Mouse (Mus musculus): ENCODE data around the gene Klhl18. TPM values are rescaled to one million over a fixed set of nuclear protein-coding genes. Genes with fewer than 3 reads are reported as not detected.

Klhl18 gene
- polyA plus RNA-seq, 1 experiment from 2014 or later = 32.2 TPM

GRCm38 (mm10) chr9:110440049-110440448 is 36.4 kb downstream of the Klhl18 start:
- 60% methylated on average over 4 of the region's 5 CpGs for WGBS
- H3K4me2 ChIP-seq (ENCODE audit: low read length) = no peak overlapping the region
- H3K27ac ChIP-seq (ENCODE audit: low read length) = no peak overlapping the region
- no peak overlapping the region for H3K4me3 ChIP-seq (ENCODE audit: low read depth, low read length)
- no peaks in the 10 kb centered on the region for H3K27me3 ChIP-seq (ENCODE audit: control insufficient read depth, insufficient read depth, low read depth, low read length)
- H3K36me3 ChIP-seq (ENCODE audit: control insufficient read depth, insufficient read depth, low read length) = peaks cover 23% of the 10 kb centered on the region
- H3K9me3 ChIP-seq (replicated peaks; ENCODE audit: control insufficient read depth, low read length, poor library complexity, severe bottlenecking) = no peaks in the 10 kb centered on the region
- no peaks in the 10 kb centered on the region for H3K4me1 ChIP-seq (ENCODE audit: control insufficient read depth, insufficient read depth, low read length)
- ATAC-seq = no peak
- H3K9ac ChIP-seq (ENCODE audit: low read depth, low read length) = no peak overlapping the region

- Histone ChIP-seq H3K27me3 (ENCODE audit: control insufficient read depth, insufficient read depth, low read depth, low read length) (no peaks in the 10 kb centered on the region), H3K27ac (ENCODE audit: low read length) (no peak overlapping the region), H3K4me3 (ENCODE audit: low read depth, low read length) (no peak overlapping the region), H3K9ac (ENCODE audit: low read depth, low read length) (no peak overlapping the region), H3K36me3 (ENCODE audit: control insufficient read depth, insufficient read depth, low read length) (peaks cover 29% of the 10 kb centered on the region), H3K4me2 (ENCODE audit: low read length) (no peak overlapping the region), H3K9me3 (replicated peaks; ENCODE audit: control insufficient read depth, low read length, poor library complexity, severe bottlenecking) (no peaks in the 10 kb centered on the region), H3K4me1 (ENCODE audit: control insufficient read depth, insufficient read depth, low read length) (no peaks in the 10 kb centered on the region)
- no peak for ATAC-seq
- 95% methylated on average over 11 of the region's 11 CpGs for WGBS
Measured at GRCm38 (mm10) chr9:110436041-110436440, 40.5 kb downstream of the Klhl18 start.

- Histone ChIP-seq H3K4me3 (ENCODE audit: low read depth, low read length) (no peak overlapping the region), H3K27ac (ENCODE audit: low read length) (no peak overlapping the region), H3K27me3 (ENCODE audit: control insufficient read depth, insufficient read depth, low read depth, low read length) (no peaks in the 10 kb centered on the region), H3K9me3 (replicated peaks; ENCODE audit: control insufficient read depth, low read length, poor library complexity, severe bottlenecking) (no peaks in the 10 kb centered on the region), H3K36me3 (ENCODE audit: control insufficient read depth, insufficient read depth, low read length) (peaks cover 37% of the 10 kb centered on the region), H3K4me1 (ENCODE audit: control insufficient read depth, insufficient read depth, low read length) (no peaks in the 10 kb centered on the region), H3K4me2 (ENCODE audit: low read length) (no peak overlapping the region), H3K9ac (ENCODE audit: low read depth, low read length) (no peak overlapping the region)
- 96% methylated on average over 2 of the region's 2 CpGs for WGBS
- no peak for ATAC-seq
Measured at GRCm38 (mm10) chr9:110433045-110433444, 43.4 kb downstream of the Klhl18 start.

- H3K36me3 ChIP-seq (ENCODE audit: control insufficient read depth, insufficient read depth, low read length) = peaks cover 30% of the 10 kb centered on the region
Measured at GRCm38 (mm10) chr9:110431241-110431640, 45.3 kb downstream of the Klhl18 start.

GRCm38 (mm10) chr9:110419511-110420112 is 56.9 kb downstream of the Klhl18 start, which contains the start of gene Ngp:
Gene Ngp (plus strand): TSS chr9:110419747.
- WGBS = 92% methylated on average over 12 of the region's 12 CpGs
- Histone ChIP-seq H3K4me2 (ENCODE audit: low read length) (no peak within 1 kb of the TSS), H3K36me3 (ENCODE audit: control insufficient read depth, insufficient read depth, low read length) (no peaks in the 10 kb centered on the region), H3K9me3 (replicated peaks; ENCODE audit: control insufficient read depth, low read length, poor library complexity, severe bottlenecking) (no peaks in the 10 kb centered on the region), H3K27me3 (ENCODE audit: control insufficient read depth, insufficient read depth, low read depth, low read length) (no peaks in the 10 kb centered on the region), H3K4me3 (ENCODE audit: low read depth, low read length) (no peak within 1 kb of the TSS), H3K4me1 (ENCODE audit: control insufficient read depth, insufficient read depth, low read length) (no peaks in the 10 kb centered on the region), H3K9ac (ENCODE audit: low read depth, low read length) (no peak within 1 kb of the TSS), H3K27ac (ENCODE audit: low read length) (no peak within 1 kb of the TSS)
- ATAC-seq = no peak

More at GRCm38 (mm10) chr9:110431241-110431640, 45.3 kb downstream of the Klhl18 start:
- Histone ChIP-seq H3K9ac (ENCODE audit: low read depth, low read length) (no peak overlapping the region), H3K9me3 (replicated peaks; ENCODE audit: control insufficient read depth, low read length, poor library complexity, severe bottlenecking) (no peaks in the 10 kb centered on the region), H3K4me2 (ENCODE audit: low read length) (no peak overlapping the region), H3K27ac (ENCODE audit: low read length) (no peak overlapping the region), H3K4me1 (ENCODE audit: control insufficient read depth, insufficient read depth, low read length) (no peaks in the 10 kb centered on the region), H3K4me3 (ENCODE audit: low read depth, low read length) (no peak overlapping the region), H3K27me3 (ENCODE audit: control insufficient read depth, insufficient read depth, low read depth, low read length) (no peaks in the 10 kb centered on the region)
- ATAC-seq = no peak
- 76% methylated on average over 8 of the region's 8 CpGs for WGBS

GRCm38 (mm10) chr9:110413785-110414184 is 62.7 kb downstream of the Klhl18 start:
- ATAC-seq = no peak

DNA sequence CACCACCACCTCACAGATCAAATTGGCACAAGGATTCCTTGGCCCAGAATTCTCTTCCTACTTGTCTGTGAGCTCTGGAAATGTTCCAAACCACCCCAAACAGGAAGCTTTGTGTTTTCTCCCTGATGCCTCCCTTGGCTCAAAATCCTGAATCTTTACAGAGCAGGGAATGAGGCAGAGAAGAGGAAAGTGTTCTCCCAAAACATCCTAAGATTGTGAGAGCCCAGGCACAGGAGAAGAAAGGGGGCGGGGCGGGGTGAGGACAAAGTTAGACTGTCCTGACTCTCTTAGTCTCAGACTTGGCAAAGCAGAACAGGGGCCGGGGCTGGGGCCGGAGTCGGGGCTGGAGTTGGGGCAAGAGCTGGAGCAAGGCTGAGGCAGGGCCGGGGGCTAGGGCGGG is 63.6 kb downstream of the Klhl18 start:
- no peak overlapping the region for H3K27ac ChIP-seq (ENCODE audit: low read length)
- no peaks in the 10 kb centered on the region for H3K36me3 ChIP-seq (ENCODE audit: control insufficient read depth, insufficient read depth, low read length)
- H3K9me3 ChIP-seq (replicated peaks; ENCODE audit: control insufficient read depth, low read length, poor library complexity, severe bottlenecking) = no peaks in the 10 kb centered on the region
- peaks cover 5% of the 10 kb centered on the region for H3K4me1 ChIP-seq (ENCODE audit: control insufficient read depth, insufficient read depth, low read length)
- no peak overlapping the region for H3K9ac ChIP-seq (ENCODE audit: low read depth, low read length)
- no peak overlapping the region for H3K4me2 ChIP-seq (ENCODE audit: low read length)
- no peak overlapping the region for H3K4me3 ChIP-seq (ENCODE audit: low read depth, low read length)
- ATAC-seq = no peak
- no peaks in the 10 kb centered on the region for H3K27me3 ChIP-seq (ENCODE audit: control insufficient read depth, insufficient read depth, low read depth, low read length)
- WGBS = 84% methylated on average over 7 of the region's 7 CpGs

More at GRCm38 (mm10) chr9:110413785-110414184, 62.7 kb downstream of the Klhl18 start:
- H3K27ac ChIP-seq (ENCODE audit: low read length) = no peak overlapping the region
- no peaks in the 10 kb centered on the region for H3K27me3 ChIP-seq (ENCODE audit: control insufficient read depth, insufficient read depth, low read depth, low read length)
- no peak overlapping the region for H3K9ac ChIP-seq (ENCODE audit: low read depth, low read length)
- H3K9me3 ChIP-seq (replicated peaks; ENCODE audit: control insufficient read depth, low read length, poor library complexity, severe bottlenecking) = no peaks in the 10 kb centered on the region
- 47% methylated on average over 9 of the region's 9 CpGs for WGBS
- H3K36me3 ChIP-seq (ENCODE audit: control insufficient read depth, insufficient read depth, low read length) = no peaks in the 10 kb centered on the region
- no peak overlapping the region for H3K4me3 ChIP-seq (ENCODE audit: low read depth, low read length)
- H3K4me2 ChIP-seq (ENCODE audit: low read length) = no peak overlapping the region
- H3K4me1 ChIP-seq (ENCODE audit: control insufficient read depth, insufficient read depth, low read length) = peaks cover 3% of the 10 kb centered on the region

DNA sequence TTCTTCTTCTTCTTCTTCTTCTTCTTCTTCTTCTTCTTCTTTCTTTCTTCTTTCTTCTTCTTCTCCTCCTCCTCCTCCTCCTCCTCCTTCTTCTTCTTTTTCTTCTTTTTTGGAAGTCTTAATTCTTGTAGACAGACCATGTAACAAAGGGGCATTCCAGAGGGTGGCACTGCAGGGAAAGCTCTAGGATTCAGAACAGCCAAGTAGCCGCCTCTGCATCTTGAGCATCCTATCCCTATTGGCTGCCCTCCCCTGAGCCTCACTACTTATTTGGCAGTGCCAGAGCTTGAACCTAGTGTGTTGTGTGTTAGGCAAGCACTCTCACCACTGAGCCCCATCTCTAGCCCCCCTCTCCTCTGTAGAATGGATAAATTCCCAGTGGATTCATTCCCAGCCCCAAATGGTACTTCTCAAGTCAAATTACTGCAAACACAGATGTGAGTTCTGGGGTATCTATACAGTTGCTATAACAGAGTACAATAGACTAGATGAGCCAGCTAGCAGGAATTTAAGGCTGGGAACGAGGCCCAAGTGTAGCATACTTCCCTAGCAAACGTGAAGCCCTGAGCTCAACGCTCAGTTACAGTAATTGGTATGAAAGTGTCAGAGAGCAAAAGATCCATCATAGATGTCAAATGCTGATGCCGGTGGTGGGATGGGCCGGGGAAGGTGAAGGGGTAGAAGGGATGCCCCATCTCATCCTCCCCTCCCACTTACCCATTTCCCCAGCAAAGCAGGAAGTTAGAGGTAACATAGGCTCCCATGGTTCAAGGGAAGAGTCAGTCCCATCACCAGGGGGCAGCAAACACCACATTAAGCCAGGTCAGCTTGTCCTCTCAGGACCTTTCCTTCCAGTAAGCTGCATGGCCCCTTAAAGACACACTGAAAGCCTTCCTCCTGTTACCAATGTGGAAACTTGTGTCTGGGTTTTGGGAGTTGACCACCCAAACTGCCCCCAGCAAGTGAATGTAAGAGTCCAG is 65.3 kb downstream of the Klhl18 start:
- WGBS = 49% methylated on average over 6 of the region's 6 CpGs
- H3K9ac ChIP-seq (ENCODE audit: low read depth, low read length) = no peak overlapping the region
- ATAC-seq = no peak
- H3K4me3 ChIP-seq (ENCODE audit: low read depth, low read length) = no peak overlapping the region
- no peaks in the 10 kb centered on the region for H3K27me3 ChIP-seq (ENCODE audit: control insufficient read depth, insufficient read depth, low read depth, low read length)
- no peak overlapping the region for H3K27ac ChIP-seq (ENCODE audit: low read length)
- peaks cover 13% of the 10 kb centered on the region for H3K4me1 ChIP-seq (ENCODE audit: control insufficient read depth, insufficient read depth, low read length)
- H3K4me2 ChIP-seq (ENCODE audit: low read length) = no peak overlapping the region
- H3K36me3 ChIP-seq (ENCODE audit: control insufficient read depth, insufficient read depth, low read length) = no peaks in the 10 kb centered on the region
- H3K9me3 ChIP-seq (replicated peaks; ENCODE audit: control insufficient read depth, low read length, poor library complexity, severe bottlenecking) = no peaks in the 10 kb centered on the region

Data from midbrain, embryonic 16.5 days (tissue).